Mouse (Mus musculus): ENCODE results near the gene Slc25a20. TPM values are rescaled to one million over a fixed set of nuclear protein-coding genes. Genes with fewer than 3 reads are reported as not detected.

Slc25a20 gene
- 57.1 and 59.3 TPM in 2 replicates for polyA plus RNA-seq (2016; fragmentation: Nextera tagmentation; extraction: Ambion mirVana)

- Histone ChIP-seq H3K4me2 (peak within 1 kb of the TSS; percentile 79), H3K36me3 (peaks cover 10% of the 10 kb centered on the region; the same call in 1 of the 2 replicates), H3K9ac (peak within 1 kb of the TSS; percentile 76), H3K4me1 (replicated peaks) (peaks cover 9% of the 10 kb centered on the region), H3K9me3 (replicated peaks) (no peaks in the 10 kb centered on the region), H3K27me3 (replicated peaks) (no peaks in the 10 kb centered on the region), H3K27ac (ENCODE audit: poor library complexity, severe bottlenecking) (no peak within 1 kb of the TSS), H3K4me3 (peak within 1 kb of the TSS; percentile 69)
- 3% methylated on average over 37 of the region's 37 CpGs for WGBS
- peak; percentile 95 for ATAC-seq (ENCODE audit: insufficient number of reproducible peaks, low FRiP score)
Observed at GRCm38 (mm10) chr9:108661677-108662612, at the start of gene Slc25a20. Gene Slc25a20 (plus strand): TSS chr9:108662088.

- peaks cover 66% of the 10 kb centered on the region for H3K36me3 ChIP-seq
- H3K9me3 ChIP-seq (replicated peaks), result no peaks in the 10 kb centered on the region
- no peak for ATAC-seq (ENCODE audit: insufficient number of reproducible peaks, low FRiP score)
- WGBS, result 97% methylated on average over 1 of the region's 1 CpGs
- no peaks in the 10 kb centered on the region for H3K27me3 ChIP-seq (replicated peaks)
- no peak overlapping the region for H3K4me2 ChIP-seq
- no peaks in the 10 kb centered on the region for H3K4me1 ChIP-seq (replicated peaks)
- H3K9ac ChIP-seq, result no peak overlapping the region
- no peak overlapping the region for H3K4me3 ChIP-seq
- no peak overlapping the region for H3K27ac ChIP-seq (ENCODE audit: poor library complexity, severe bottlenecking)
Observed at GRCm38 (mm10) chr9:108617301-108617700, 44.6 kb upstream of the Slc25a20 start.

- peak; percentile 87 for ATAC-seq (ENCODE audit: insufficient number of reproducible peaks, low FRiP score)
- Histone ChIP-seq H3K36me3 (peaks cover 30% of the 10 kb centered on the region), H3K4me1 (replicated peaks) (peaks cover 18% of the 10 kb centered on the region), H3K9ac (no peak overlapping the region), H3K9me3 (replicated peaks) (no peaks in the 10 kb centered on the region), H3K27ac (ENCODE audit: poor library complexity, severe bottlenecking) (peak overlapping the region; percentile 85), H3K27me3 (replicated peaks) (no peaks in the 10 kb centered on the region), H3K4me2 (no peak overlapping the region), H3K4me3 (no peak overlapping the region)
- 41% methylated on average over 2 of the region's 2 CpGs for WGBS
Observed at GRCm38 (mm10) chr9:108626498-108626897, 35.4 kb upstream of the Slc25a20 start.

GRCm38 (mm10) chr9:108628141-108628540, 33.7 kb upstream of the Slc25a20 start:
- no peak overlapping the region for H3K4me2 ChIP-seq
- H3K4me3 ChIP-seq, result no peak overlapping the region
- ATAC-seq (ENCODE audit: insufficient number of reproducible peaks, low FRiP score), result no peak
- no peak overlapping the region for H3K9ac ChIP-seq
- H3K36me3 ChIP-seq, result peaks cover 29% of the 10 kb centered on the region
- no peaks in the 10 kb centered on the region for H3K9me3 ChIP-seq (replicated peaks)
- H3K27ac ChIP-seq (ENCODE audit: poor library complexity, severe bottlenecking), result no peak overlapping the region
- no peaks in the 10 kb centered on the region for H3K27me3 ChIP-seq (replicated peaks)
- H3K4me1 ChIP-seq (replicated peaks), result peaks cover 33% of the 10 kb centered on the region
- 66% methylated on average over 4 of the region's 4 CpGs for WGBS

- no peak for ATAC-seq (ENCODE audit: insufficient number of reproducible peaks, low FRiP score)
- peaks cover 33% of the 10 kb centered on the region for H3K4me1 ChIP-seq (replicated peaks)
- H3K9me3 ChIP-seq (replicated peaks), result no peaks in the 10 kb centered on the region
- 64% methylated on average over 1 of the region's 1 CpGs for WGBS
- H3K36me3 ChIP-seq, result peaks cover 26% of the 10 kb centered on the region
- H3K4me3 ChIP-seq, result no peak overlapping the region
- no peak overlapping the region for H3K9ac ChIP-seq
- no peak overlapping the region for H3K27ac ChIP-seq (ENCODE audit: poor library complexity, severe bottlenecking)
- no peak overlapping the region for H3K4me2 ChIP-seq
- no peaks in the 10 kb centered on the region for H3K27me3 ChIP-seq (replicated peaks)
Observed at GRCm38 (mm10) chr9:108630683-108631082, 31.2 kb upstream of the Slc25a20 start.

- H3K9me3 ChIP-seq (replicated peaks), result no peaks in the 10 kb centered on the region
- no peak overlapping the region; the same call in 1 of the 2 replicates for H3K27ac ChIP-seq (ENCODE audit: poor library complexity, severe bottlenecking)
- no peak overlapping the region for H3K4me2 ChIP-seq
- no peak for ATAC-seq (ENCODE audit: insufficient number of reproducible peaks, low FRiP score)
- H3K9ac ChIP-seq, result no peak overlapping the region
- 52% methylated on average over 5 of the region's 5 CpGs for WGBS
- peaks cover 25% of the 10 kb centered on the region for H3K4me1 ChIP-seq (replicated peaks)
- H3K36me3 ChIP-seq, result peaks cover 24% of the 10 kb centered on the region
- no peak overlapping the region for H3K4me3 ChIP-seq
- no peaks in the 10 kb centered on the region for H3K27me3 ChIP-seq (replicated peaks)
Observed at GRCm38 (mm10) chr9:108631631-108632256, 30.1 kb upstream of the Slc25a20 start.

- Histone ChIP-seq H3K4me3 (no peak overlapping the region), H3K9ac (no peak overlapping the region), H3K36me3 (peaks cover 24% of the 10 kb centered on the region), H3K27me3 (replicated peaks) (no peaks in the 10 kb centered on the region), H3K4me2 (no peak overlapping the region), H3K4me1 (replicated peaks) (peaks cover 21% of the 10 kb centered on the region), H3K27ac (ENCODE audit: poor library complexity, severe bottlenecking) (no peak overlapping the region; the same call in 1 of the 2 replicates), H3K9me3 (replicated peaks) (no peaks in the 10 kb centered on the region)
- no peak for ATAC-seq (ENCODE audit: insufficient number of reproducible peaks, low FRiP score)
- WGBS, result 68% methylated on average over 5 of the region's 5 CpGs
Observed at GRCm38 (mm10) chr9:108632375-108632774, 29.5 kb upstream of the Slc25a20 start.

- no peak overlapping the region for H3K4me2 ChIP-seq
- H3K36me3 ChIP-seq, result peaks cover 24% of the 10 kb centered on the region
- ATAC-seq (ENCODE audit: insufficient number of reproducible peaks, low FRiP score), result no peak
- H3K4me1 ChIP-seq (replicated peaks), result peaks cover 15% of the 10 kb centered on the region
- H3K27ac ChIP-seq (ENCODE audit: poor library complexity, severe bottlenecking), result no peak overlapping the region
- WGBS, result 77% methylated on average over 2 of the region's 2 CpGs
- H3K4me3 ChIP-seq, result no peak overlapping the region
- no peaks in the 10 kb centered on the region for H3K27me3 ChIP-seq (replicated peaks)
- H3K9ac ChIP-seq, result no peak overlapping the region
- H3K9me3 ChIP-seq (replicated peaks), result no peaks in the 10 kb centered on the region
Observed at GRCm38 (mm10) chr9:108633846-108634245, 28.0 kb upstream of the Slc25a20 start.

- Histone ChIP-seq H3K36me3 (peaks cover 22% of the 10 kb centered on the region), H3K27ac (ENCODE audit: poor library complexity, severe bottlenecking) (no peak overlapping the region), H3K9ac (no peak overlapping the region), H3K4me2 (no peak overlapping the region), H3K9me3 (replicated peaks) (no peaks in the 10 kb centered on the region), H3K4me1 (replicated peaks) (peaks cover 15% of the 10 kb centered on the region), H3K4me3 (no peak overlapping the region), H3K27me3 (replicated peaks) (no peaks in the 10 kb centered on the region)
- ATAC-seq (ENCODE audit: insufficient number of reproducible peaks, low FRiP score), result no peak
- WGBS, result 72% methylated on average over 2 of the region's 2 CpGs
Observed at GRCm38 (mm10) chr9:108635415-108635814, 26.5 kb upstream of the Slc25a20 start.

- peaks cover 36% of the 10 kb centered on the region for H3K36me3 ChIP-seq
- H3K4me1 ChIP-seq (replicated peaks), result no peaks in the 10 kb centered on the region
- no peaks in the 10 kb centered on the region for H3K9me3 ChIP-seq (replicated peaks)
- no peaks in the 10 kb centered on the region for H3K27me3 ChIP-seq (replicated peaks)
- H3K27ac ChIP-seq (ENCODE audit: poor library complexity, severe bottlenecking), result no peak overlapping the region
- WGBS, result 92% methylated on average over 2 of the region's 2 CpGs
- H3K4me2 ChIP-seq, result no peak overlapping the region
- no peak overlapping the region for H3K9ac ChIP-seq
- no peak overlapping the region for H3K4me3 ChIP-seq
- ATAC-seq (ENCODE audit: insufficient number of reproducible peaks, low FRiP score), result no peak
Observed at GRCm38 (mm10) chr9:108639825-108640224, 22.1 kb upstream of the Slc25a20 start.

- Histone ChIP-seq H3K27ac (ENCODE audit: poor library complexity, severe bottlenecking) (peak overlapping the region; percentile 93), H3K36me3 (0 out of 2 replicates have a peak, but pooled peaks cover 6% of the 10 kb centered on the region), H3K4me1 (replicated peaks) (peaks cover 18% of the 10 kb centered on the region), H3K27me3 (replicated peaks) (no peaks in the 10 kb centered on the region), H3K4me3 (peak overlapping the region; percentile 90), H3K9me3 (replicated peaks) (no peaks in the 10 kb centered on the region), H3K9ac (peak overlapping the region; percentile 93), H3K4me2 (peak overlapping the region; percentile 84)
- no peak for ATAC-seq (ENCODE audit: insufficient number of reproducible peaks, low FRiP score)
- WGBS, result 33% methylated on average over 10 of the region's 10 CpGs
Observed at GRCm38 (mm10) chr9:108648166-108648565, 13.7 kb upstream of the Slc25a20 start.

Measured in heart, embryonic 12.5 days (tissue).